Mouse (Mus musculus) E14TG2a.4 (cell line): ENCODE measurements around the gene Wfdc9.

Experiments used
- H3K27me3 ChIP-seq: 2 replicates; pipeline ENCODE4 v1.6.1; 2014; ENCODE audit warnings: low read length, control low read depth; ENCODE audit not compliant: insufficient read depth
- H3K36me3 ChIP-seq: 2 replicates; pipeline ENCODE4 v1.6.1; 2014; ENCODE audit warnings: low read length, control low read depth; ENCODE audit not compliant: insufficient read depth
- H3K4me1 ChIP-seq: replicated peaks from 2 replicates; pipeline ENCODE4 v1.6.1; 2014; ENCODE audit warnings: low read depth, low read length, control low read depth
- H3K4me3 ChIP-seq: replicated peaks from 2 replicates; pipeline ENCODE4 v1.5.1; 2014; ENCODE audit warnings: mild to moderate bottlenecking, low read length
- H3K9me3 ChIP-seq: 2 replicates; pipeline ENCODE4 v1.6.1; 2014; ENCODE audit warnings: low read length, control low read depth
- CTCF ChIP-seq: conservative IDR thresholded peaks from 2 replicates; pipeline ENCODE4 v1.5.1; 2014; ENCODE audit warnings: low read length
- NANOG ChIP-seq: IDR thresholded peaks from 2 replicates; pipeline ENCODE4 v1.6.1; 2014; ENCODE audit warnings: borderline replicate concordance, low read length, mixed read lengths
- POU5F1 ChIP-seq: IDR thresholded peaks from 2 replicates; pipeline ENCODE4 v1.6.1; 2014; ENCODE audit warnings: low read length, borderline replicate concordance

The Wfdc9 gene

GRCm38 (mm10) chr2:164678848-164679625 is 22.7 kb upstream of the Wfdc9 start:
- H3K4me3 ChIP-seq = no peak overlapping the region
- H3K4me1 ChIP-seq = peaks cover 4% of the 10 kb centered on the region; the same call in 1 of the 2 replicates
- TF ChIP-seq NANOG = no peak
- peak; percentile 31 for TF ChIP-seq CTCF
- TF ChIP-seq POU5F1 = no peak
- H3K27me3 ChIP-seq = no peaks in the 10 kb centered on the region
- no peaks in the 10 kb centered on the region for H3K36me3 ChIP-seq
- no peaks in the 10 kb centered on the region for H3K9me3 ChIP-seq

DNA sequence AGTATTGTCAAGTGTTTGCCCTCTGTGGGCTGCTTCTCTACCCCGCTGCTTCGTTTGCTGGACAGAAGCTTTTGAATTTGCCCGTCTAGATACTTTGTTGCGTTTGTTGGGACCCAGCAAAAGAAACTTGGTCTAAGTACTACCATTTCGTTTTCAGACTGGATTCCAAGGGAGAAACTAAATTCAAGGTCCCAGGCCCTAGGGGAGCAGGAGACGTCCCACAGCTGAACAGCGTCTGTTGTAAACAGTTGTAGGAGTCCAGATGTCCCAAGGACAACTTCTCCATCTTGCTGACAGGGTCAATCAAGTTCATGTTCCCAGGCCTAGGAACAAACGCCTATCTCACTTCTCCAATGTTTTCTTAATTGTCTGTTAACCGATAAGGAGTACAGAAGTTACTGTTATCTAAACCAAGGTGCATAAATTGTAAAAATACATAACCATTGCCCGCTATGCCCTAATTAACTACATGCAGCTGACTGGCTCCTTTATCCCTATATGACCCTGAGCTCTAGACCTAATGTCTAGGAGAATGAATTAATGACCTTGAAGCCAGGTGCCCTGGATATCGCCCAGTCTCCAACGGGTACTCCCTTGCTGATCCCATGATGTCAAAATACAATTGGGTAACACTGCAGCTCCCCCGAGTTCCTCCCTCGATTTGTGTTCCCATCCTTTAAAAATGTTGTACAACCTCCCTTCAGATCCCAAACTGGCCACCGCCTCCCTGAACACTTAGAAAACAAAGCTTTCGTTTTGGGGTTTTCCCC is 20.7 kb upstream of the Wfdc9 start:
- peaks cover 4% of the 10 kb centered on the region for H3K9me3 ChIP-seq
- no peaks in the 10 kb centered on the region; the same call in 1 of the 2 replicates for H3K27me3 ChIP-seq
- peaks cover 4% of the 10 kb centered on the region; the same call in 1 of the 2 replicates for H3K4me1 ChIP-seq
- H3K36me3 ChIP-seq = no peaks in the 10 kb centered on the region
- no peak overlapping the region for H3K4me3 ChIP-seq
- TF ChIP-seq NANOG = no peak
- TF ChIP-seq POU5F1 = no peak
- TF ChIP-seq CTCF = no peak

DNA sequence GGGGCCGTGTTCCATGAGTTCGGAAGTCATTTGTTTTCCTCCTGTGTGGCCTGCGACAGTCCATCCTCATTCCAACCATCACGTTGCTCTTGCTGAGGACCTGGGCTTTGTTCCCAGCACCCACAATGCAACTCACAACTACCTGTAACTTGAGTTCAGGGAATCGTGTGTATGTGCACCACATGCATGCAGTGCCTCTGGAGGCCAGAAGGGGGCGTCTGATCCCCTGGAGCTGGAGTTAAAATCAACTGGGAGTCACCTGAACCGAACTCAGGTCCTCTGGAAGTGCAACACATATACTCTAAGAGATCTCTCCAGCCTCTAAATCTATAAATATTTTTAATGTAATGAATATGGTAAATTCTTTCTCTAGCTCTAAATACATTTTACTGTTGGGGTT is 19.7 kb upstream of the Wfdc9 start:
- Histone ChIP-seq H3K27me3 (no peaks in the 10 kb centered on the region; the same call in 1 of the 2 replicates), H3K4me3 (no peak overlapping the region), H3K36me3 (no peaks in the 10 kb centered on the region), H3K9me3 (peaks cover 4% of the 10 kb centered on the region), H3K4me1 (peaks cover 4% of the 10 kb centered on the region; the same call in 1 of the 2 replicates)
- peak; percentile 80 for TF ChIP-seq CTCF
- TF ChIP-seq POU5F1 = no peak

DNA sequence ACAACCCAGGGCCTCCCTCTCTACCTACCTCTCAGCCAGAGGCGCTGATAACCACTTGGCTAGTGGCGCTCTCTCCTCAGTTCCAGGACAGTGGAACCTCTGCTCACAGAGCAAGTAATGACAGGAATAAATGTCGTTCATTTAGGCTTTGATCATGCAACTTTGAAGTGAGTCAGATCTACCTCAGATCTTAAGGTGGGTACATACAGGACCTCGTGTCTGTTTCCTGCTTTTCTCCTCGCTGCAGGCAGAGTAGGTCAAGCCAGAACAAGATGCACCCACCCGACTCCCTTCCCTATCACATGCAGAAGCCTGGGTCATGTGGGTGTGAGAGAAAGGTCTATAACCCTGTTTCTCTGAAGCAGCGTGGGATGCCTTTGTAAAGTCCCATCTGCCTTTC is 17.6 kb upstream of the Wfdc9 start, which contains the start of gene Wfdc11:
Gene Wfdc11 (minus strand): TSS at position 101 of the 400 bp plus-strand sequence.
- Histone ChIP-seq H3K36me3 (no peaks in the 10 kb centered on the region), H3K9me3 (peaks cover 4% of the 10 kb centered on the region)
- TF ChIP-seq NANOG = no peak
- TF ChIP-seq POU5F1 = no peak
- TF ChIP-seq CTCF = no peak

DNA sequence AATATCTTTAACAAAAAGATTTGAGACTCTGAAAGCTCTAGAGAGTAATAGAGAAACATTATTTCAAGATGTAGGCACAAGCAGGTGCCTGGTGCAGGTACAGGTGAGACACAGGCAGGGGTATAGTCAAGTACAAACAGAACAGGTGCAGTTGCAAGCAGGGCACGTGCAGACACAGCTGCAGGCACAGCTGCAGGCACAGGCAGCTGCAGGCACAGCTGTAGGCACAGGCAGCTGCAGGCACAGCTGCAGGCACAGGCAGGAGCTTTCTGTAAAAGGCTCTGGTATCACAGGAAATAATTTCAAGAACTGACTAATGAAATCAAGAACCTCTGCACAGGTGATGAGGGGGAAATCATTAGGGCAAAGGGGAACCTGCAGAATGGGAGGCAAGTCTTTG is 14.6 kb upstream of the Wfdc9 start:
- no peak for TF ChIP-seq NANOG
- H3K36me3 ChIP-seq = no peaks in the 10 kb centered on the region
- H3K4me1 ChIP-seq = no peaks in the 10 kb centered on the region
- no peak overlapping the region for H3K4me3 ChIP-seq
- H3K27me3 ChIP-seq = peaks cover 2% of the 10 kb centered on the region; the same call in 1 of the 2 replicates
- peaks cover 19% of the 10 kb centered on the region for H3K9me3 ChIP-seq

More for the DNA sequence above, 17.6 kb upstream of the Wfdc9 start, which contains the start of gene Wfdc11:
- H3K4me3 ChIP-seq = no peak within 1 kb of the TSS
- H3K4me1 ChIP-seq = peaks cover 4% of the 10 kb centered on the region; the same call in 1 of the 2 replicates
- H3K27me3 ChIP-seq = peaks cover 2% of the 10 kb centered on the region; the same call in 1 of the 2 replicates

GRCm38 (mm10) chr2:164670261-164670660 is 13.9 kb upstream of the Wfdc9 start:
- Histone ChIP-seq H3K36me3 (no peaks in the 10 kb centered on the region), H3K9me3 (peaks cover 22% of the 10 kb centered on the region), H3K27me3 (peaks cover 2% of the 10 kb centered on the region; the same call in 1 of the 2 replicates), H3K4me3 (no peak overlapping the region), H3K4me1 (no peaks in the 10 kb centered on the region)
- TF ChIP-seq POU5F1 = no peak
- no peak for TF ChIP-seq CTCF
- TF ChIP-seq NANOG = no peak

- H3K9me3 ChIP-seq = peaks cover 19% of the 10 kb centered on the region
- H3K36me3 ChIP-seq = no peaks in the 10 kb centered on the region
- no peak for TF ChIP-seq CTCF
- TF ChIP-seq NANOG = no peak
- TF ChIP-seq POU5F1 = no peak
- no peaks in the 10 kb centered on the region for H3K4me1 ChIP-seq
- H3K27me3 ChIP-seq = 0 out of 2 replicates have a peak, but pooled peaks cover 1% of the 10 kb centered on the region
- no peak overlapping the region for H3K4me3 ChIP-seq
Measured at GRCm38 (mm10) chr2:164664851-164665250, 8.5 kb upstream of the Wfdc9 start.

DNA sequence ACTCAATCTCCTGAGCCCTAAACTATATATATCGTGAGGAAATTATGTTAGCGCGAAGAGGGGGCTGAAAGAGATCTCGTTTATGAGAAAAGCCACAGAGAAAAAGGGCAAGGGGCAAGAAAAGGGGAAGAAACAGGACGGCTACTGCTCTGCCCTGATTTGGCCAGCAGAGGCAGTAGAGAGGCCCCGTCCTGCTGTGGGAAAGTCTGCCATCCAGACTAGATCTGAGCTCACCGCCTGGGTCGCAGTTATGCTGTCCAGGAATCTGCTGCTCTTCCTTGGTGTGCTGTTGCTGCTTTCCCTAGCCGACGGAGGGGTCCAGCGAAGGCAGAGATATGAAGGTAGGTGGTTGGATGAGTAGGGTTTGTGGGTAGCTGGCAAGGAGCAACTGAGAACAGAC is 525 bp downstream of the Wfdc9 start, which contains the start of gene Wfdc10:
Gene Wfdc10 (plus strand): TSS at position 189 of the 400 bp plus-strand sequence.
- Histone ChIP-seq H3K9me3 (no peaks in the 10 kb centered on the region), H3K4me1 (peaks cover 14% of the 10 kb centered on the region), H3K27me3 (peaks cover 21% of the 10 kb centered on the region), H3K4me3 (peak within 1 kb of the TSS; percentile 29), H3K36me3 (no peaks in the 10 kb centered on the region)
- peak; percentile 99 for TF ChIP-seq CTCF
- TF ChIP-seq POU5F1 = no peak
- TF ChIP-seq NANOG = no peak
